Mouse (Mus musculus) cortical plate, adult 2 months (tissue): ENCODE results near the gene Cacnb4. TPM values are rescaled to one million over a fixed set of nuclear protein-coding genes. Genes with fewer than 3 reads are reported as not detected.

Source experiments
- H3K27ac ChIP-seq: fragments of 200-500 bp; 2 replicates; pipeline ENCODE4 v1.5.1; 2012; ENCODE audit warnings: low read length, control low read depth, inconsistent platforms; ENCODE audit not compliant: insufficient read depth
- H3K4me1 ChIP-seq: fragments of 200-500 bp; 2 replicates; pipeline ENCODE4 v1.6.1; 2011; ENCODE audit warnings: low read length; ENCODE audit not compliant: control insufficient read depth, insufficient read depth
- H3K4me3 ChIP-seq: fragments of 200-500 bp; 2 replicates; pipeline ENCODE4 v1.5.1; 2011; ENCODE audit warnings: mild to moderate bottlenecking, low read length, control low read depth; ENCODE audit not compliant: insufficient read depth
- CTCF ChIP-seq: fragments of 200-500 bp; IDR thresholded peaks from 2 replicates; pipeline ENCODE4 v1.5.1; 2011; ENCODE audit warnings: mild to moderate bottlenecking, control low read depth, low read length; ENCODE audit not compliant: insufficient read depth; ENCODE audit errors: extremely low read depth
- POLR2A ChIP-seq: fragments of 200-500 bp; IDR thresholded peaks from 2 replicates; pipeline ENCODE4 v1.6.1; 2011; ENCODE audit warnings: mild to moderate bottlenecking, low read length, control low read depth; ENCODE audit not compliant: insufficient read depth; ENCODE audit errors: extremely low read depth
- polyA plus RNA-seq: library from polyadenylated mRNA; depleted of rRNA; stranded (reverse); fragments of >200 nt; gene quantifications from 2 replicates; pipeline ENCODE4 v1.2.3, GENCODE M21; 2012

Cacnb4 gene
- polyA plus RNA-seq, 1 experiment: 70.3 TPM

DNA sequence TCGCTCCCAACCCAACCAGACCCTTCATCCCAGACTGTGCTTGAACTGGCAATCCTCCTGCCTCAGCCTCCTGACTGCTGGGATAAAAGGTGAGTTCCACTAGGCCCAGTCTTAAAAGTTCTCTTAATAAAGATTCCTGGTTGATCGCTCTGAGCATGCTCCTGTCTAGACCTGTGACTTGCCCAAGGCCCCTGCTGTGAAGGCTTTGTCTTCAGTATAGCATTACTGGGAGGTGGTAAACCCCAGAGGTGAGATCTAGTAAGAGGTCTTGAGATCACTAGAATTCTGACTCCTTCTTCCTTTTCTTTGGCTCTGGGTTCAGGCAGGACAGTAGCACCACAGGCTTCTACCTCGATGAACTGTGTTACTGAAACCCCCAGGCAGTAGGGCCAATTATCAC is 50.4 kb downstream of the Cacnb4 start:
- Histone ChIP-seq H3K27ac (no peak overlapping the region), H3K4me1 (peaks cover 10% of the 10 kb centered on the region), H3K4me3 (no peak overlapping the region)
- TF ChIP-seq POLR2A (no peak), CTCF (no peak)

DNA sequence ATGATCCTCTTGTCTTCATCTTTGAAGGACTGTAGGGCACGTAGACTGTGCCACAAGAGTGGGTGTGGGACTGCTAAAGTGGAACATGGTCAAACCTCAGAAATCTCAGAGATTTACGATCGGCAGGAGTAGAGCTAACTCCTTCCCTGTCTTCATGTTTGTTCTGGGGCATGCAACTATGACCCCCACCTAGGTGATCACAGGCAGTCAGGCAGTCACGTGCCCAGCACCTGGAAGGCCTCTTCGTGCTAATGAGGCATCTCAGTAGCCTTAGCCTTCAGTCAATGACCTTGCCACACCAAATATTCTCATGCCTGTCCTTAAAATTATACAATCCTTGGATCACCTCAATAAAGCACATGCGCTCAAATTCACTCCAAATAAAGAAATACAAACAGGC is 50.9 kb downstream of the Cacnb4 start:
- H3K27ac ChIP-seq: no peak overlapping the region
- H3K4me1 ChIP-seq: peaks cover 10% of the 10 kb centered on the region

DNA sequence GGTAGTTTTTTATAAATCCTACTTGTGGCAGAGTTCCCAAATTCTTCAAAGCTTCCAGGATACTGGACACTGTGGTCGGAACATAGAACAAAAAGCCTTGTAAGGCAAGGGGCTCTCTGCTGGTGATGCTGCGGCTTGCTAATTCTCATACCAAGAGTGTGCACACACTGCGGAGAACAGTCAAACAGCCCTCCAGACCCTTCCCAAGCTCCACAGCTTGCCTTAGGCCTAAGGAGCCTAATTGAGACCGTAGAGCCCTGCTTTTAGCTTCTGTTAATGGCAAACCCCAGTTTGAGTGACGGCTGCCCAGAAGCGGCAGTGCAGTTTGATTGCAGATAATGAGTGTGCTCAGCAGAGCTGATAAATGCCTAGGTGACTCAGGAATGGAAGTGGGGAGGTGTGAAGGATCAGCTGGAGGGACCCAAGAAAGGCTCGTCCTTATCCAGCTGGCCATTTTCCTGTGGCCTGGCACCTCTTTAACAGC is 52.7 kb downstream of the Cacnb4 start:
- H3K4me3 ChIP-seq: no peak overlapping the region
- peaks cover 10% of the 10 kb centered on the region for H3K4me1 ChIP-seq
- no peak overlapping the region for H3K27ac ChIP-seq
- TF ChIP-seq POLR2A (no peak), CTCF (no peak)

More for the DNA sequence above, 50.9 kb downstream of the Cacnb4 start:
- TF ChIP-seq CTCF: no peak
- no peak for TF ChIP-seq POLR2A
- no peak overlapping the region for H3K4me3 ChIP-seq

DNA sequence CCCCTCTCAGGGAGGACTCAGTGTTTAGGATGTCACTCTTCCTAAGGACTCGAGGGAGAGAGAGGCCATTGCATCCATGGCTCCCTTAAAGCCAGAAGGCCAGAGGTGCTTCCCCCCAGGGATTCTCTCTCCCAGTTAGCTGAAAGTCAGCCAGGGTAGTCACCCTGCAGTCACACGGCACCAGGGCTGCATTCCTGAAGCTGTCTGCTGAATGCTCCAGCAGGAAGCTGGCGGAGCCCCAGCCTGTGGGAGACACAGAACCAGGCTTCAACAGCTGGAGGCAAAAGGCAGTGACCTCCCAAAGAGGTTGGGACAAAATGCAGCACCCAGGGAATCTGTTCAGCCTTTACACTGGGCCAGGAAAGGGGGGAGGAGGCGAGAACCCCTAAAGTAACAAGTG is 53.2 kb downstream of the Cacnb4 start:
- TF ChIP-seq CTCF: no peak
- TF ChIP-seq POLR2A: no peak
- H3K27ac ChIP-seq: no peak overlapping the region
- H3K4me1 ChIP-seq: peaks cover 13% of the 10 kb centered on the region
- H3K4me3 ChIP-seq: no peak overlapping the region

DNA sequence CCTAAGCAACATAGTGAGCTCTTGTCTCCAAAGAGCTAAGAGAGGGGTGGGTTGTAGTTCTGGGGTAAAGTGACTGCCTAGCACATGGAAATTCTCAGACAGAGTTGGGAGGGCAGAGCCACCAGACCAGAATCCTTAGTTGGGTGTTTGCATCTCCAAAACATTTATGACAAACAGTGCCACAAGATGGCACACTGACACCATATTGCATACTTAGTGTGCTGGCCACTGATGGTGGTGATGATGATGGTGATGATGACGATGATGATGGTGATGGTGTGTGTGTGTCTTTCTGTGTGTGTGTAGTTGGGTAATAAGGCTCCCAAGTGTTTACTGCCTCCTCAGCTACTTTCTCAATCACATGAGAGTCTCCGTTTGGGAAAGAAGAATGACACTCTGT is 54.0 kb downstream of the Cacnb4 start:
- TF ChIP-seq POLR2A: no peak
- TF ChIP-seq CTCF: peak; percentile 65
- H3K27ac ChIP-seq: no peak overlapping the region
- peaks cover 15% of the 10 kb centered on the region for H3K4me1 ChIP-seq
- no peak overlapping the region for H3K4me3 ChIP-seq

DNA sequence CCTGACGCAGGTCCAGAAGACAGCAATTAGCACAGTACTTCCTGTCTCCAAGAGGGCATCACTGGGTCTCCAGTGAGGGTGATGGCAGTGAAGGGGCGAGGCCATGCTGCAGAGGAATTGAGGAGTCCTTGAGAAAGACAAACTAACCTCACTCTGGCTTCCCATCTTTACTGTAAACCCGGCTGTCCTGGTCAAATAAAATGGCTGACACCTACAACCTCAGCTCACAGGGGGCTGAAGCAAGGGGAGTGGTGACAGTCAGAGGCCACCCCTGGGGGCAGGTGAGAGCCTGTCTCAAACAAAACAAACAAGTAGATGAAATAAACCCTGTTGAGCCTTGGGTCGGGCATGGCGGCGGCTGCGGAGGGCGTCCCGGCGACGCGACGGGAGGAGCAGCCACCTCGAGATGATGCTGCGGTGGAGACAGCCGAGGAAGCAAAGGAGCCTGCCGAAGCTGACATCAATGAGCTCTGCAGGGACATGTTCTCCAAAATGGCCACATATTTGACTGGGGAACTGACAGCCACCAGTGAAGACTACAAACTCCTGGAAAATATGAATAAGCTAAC is 57.1 kb downstream of the Cacnb4 start:
- Histone ChIP-seq H3K4me3 (no peak overlapping the region), H3K4me1 (peaks cover 15% of the 10 kb centered on the region), H3K27ac (no peak overlapping the region)
- TF ChIP-seq CTCF (no peak), POLR2A (no peak)

DNA sequence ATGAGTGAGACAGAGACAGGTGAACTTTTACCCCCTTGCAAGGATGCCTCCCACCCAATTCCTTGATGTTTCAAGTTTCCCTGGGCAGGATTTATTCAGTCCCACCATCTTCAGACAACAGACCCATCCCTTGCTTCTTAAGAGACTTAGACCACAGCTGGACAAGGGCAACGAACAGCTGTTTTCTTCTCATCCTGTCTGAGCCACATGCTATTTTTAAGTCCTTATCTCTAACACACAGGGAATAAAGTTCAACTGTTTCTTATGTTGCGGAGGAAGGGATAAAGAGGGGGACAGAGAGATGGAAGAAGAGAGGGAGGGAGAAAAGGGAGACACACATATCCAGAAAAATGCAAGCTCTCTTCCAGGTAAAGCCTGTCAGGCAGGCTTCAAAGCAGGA is 57.8 kb downstream of the Cacnb4 start:
- Histone ChIP-seq H3K4me1 (peaks cover 11% of the 10 kb centered on the region), H3K27ac (no peak overlapping the region), H3K4me3 (no peak overlapping the region)
- TF ChIP-seq POLR2A: no peak
- no peak for TF ChIP-seq CTCF

DNA sequence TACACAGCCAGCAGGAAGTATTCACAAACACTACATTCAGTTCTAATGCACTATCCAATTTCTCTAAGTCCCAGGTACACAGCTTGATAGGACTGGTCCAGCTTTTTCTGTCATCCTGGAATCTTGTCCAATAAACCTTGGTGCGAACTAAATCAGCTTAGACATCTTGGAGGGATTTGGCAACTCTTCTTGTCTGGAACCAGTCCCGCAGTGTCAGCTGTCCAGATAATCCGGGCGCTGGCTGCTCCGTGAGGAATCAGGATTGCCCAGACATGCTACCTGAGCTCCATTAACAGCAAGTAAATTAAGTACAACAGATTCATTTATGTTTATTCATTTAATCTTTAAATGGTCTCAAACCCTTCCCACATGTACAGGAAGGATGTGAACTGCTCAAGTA is 61.2 kb downstream of the Cacnb4 start:
- no peak for TF ChIP-seq CTCF
- no peak for TF ChIP-seq POLR2A
- peaks cover 7% of the 10 kb centered on the region for H3K4me1 ChIP-seq

DNA sequence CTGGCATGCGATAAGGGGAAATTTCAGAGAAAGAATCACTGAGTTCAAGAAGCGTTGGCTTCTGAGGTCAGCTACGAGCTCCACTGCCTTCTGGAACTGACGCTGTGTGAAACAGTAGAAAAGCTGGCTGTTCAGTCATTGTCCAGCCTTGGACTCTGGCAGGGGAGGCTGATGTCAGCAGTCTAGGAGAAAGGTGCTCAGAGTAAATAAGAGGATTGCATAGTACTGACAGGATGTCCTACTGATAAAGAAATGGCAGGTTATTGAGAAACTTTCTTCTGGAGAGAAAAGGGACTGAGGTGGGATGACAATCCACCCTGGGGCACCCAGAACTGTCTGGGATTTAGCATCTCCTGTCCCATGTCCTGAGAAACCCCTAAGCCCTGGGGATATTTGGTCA is 62.7 kb downstream of the Cacnb4 start:
- Histone ChIP-seq H3K4me3 (no peak overlapping the region), H3K27ac (no peak overlapping the region), H3K4me1 (peaks cover 7% of the 10 kb centered on the region)
- TF ChIP-seq CTCF: no peak
- no peak for TF ChIP-seq POLR2A

More for the DNA sequence above, 61.2 kb downstream of the Cacnb4 start:
- Histone ChIP-seq H3K4me3 (no peak overlapping the region), H3K27ac (no peak overlapping the region)

DNA sequence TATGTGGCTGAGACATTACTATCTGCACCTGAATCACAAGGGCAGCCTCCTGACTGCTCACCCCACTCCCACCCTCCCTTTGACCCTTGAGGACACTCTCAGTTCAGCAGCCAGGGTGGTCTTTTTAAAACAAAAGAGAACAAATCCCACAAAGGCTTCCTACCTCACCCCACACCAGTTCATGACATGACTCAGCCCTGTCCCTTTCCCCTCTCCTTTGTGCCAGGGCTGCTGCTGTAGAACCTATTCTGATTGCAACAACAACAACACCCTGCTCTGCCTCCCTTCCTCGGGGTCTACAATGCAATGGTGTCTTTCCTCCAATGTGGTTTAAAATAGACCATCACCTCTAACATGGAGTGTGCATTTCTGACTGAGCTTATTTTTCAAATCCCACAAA is 67.1 kb downstream of the Cacnb4 start:
- H3K4me1 ChIP-seq: peaks cover 2% of the 10 kb centered on the region
- H3K27ac ChIP-seq: no peak overlapping the region
- TF ChIP-seq CTCF (no peak), POLR2A (no peak)
- no peak overlapping the region for H3K4me3 ChIP-seq

DNA sequence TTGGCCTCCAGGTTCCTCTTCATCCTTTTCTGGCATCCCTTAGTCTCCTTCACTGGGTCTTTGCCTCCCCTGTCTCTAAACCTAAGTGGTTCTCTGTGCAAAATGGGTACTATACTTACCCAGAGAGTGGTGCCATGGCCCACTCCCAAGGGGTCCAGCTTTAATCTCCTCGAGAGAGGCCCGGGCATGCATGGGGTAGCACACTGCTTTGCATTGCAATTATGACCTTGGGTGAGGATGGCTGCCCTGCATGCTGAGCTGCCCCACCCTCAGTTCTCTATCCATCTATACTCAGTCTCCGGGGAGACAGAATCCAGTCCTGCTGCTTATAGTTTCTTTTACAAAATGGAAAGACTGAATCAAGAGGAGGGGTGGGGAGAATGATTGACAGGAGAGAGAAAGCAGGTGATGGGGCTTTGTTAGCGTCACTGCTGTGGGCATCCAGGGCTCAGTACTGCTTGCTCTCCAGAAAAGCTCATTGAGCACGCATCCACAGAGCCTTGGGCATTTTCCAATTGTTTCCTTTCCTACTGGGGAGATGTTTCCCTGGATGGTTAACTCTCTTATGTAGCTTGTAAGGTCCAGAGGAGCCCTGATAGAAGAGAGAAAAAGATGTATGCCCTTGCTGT is 68.7 kb downstream of the Cacnb4 start:
- peaks cover 5% of the 10 kb centered on the region for H3K4me1 ChIP-seq
- no peak overlapping the region for H3K27ac ChIP-seq
- TF ChIP-seq POLR2A (no peak), CTCF (no peak)
- no peak overlapping the region for H3K4me3 ChIP-seq
